Mouse (Mus musculus) liver, embryonic 12.5 days (tissue): ENCODE results near the gene Slc1a1. TPM values are rescaled to one million over a fixed set of nuclear protein-coding genes. Genes with fewer than 3 reads are reported as not detected.

Source experiments
- ATAC-seq: fragments of 200-750 bp; cut with Nextera tagmentation; 2 replicates; pipeline ENCODE4 v1.8.0; 2017; ENCODE audit warnings: moderate number of reproducible peaks, mild to moderate bottlenecking, moderate library complexity
- H3K27ac ChIP-seq: fragments of 300-500 bp; sonication (generic); 2 replicates; pipeline ENCODE4 v1.5.1; 2016; ENCODE audit warnings: mild to moderate bottlenecking
- H3K27me3 ChIP-seq: fragments of 300-500 bp; sonication (generic); replicated peaks from 2 replicates; pipeline ENCODE4 v1.6.1; 2016; ENCODE audit warnings: mild to moderate bottlenecking, moderate library complexity
- H3K36me3 ChIP-seq: fragments of 300-500 bp; sonication (generic); 2 replicates; pipeline ENCODE4 v1.6.1; 2016; ENCODE audit warnings: mild to moderate bottlenecking, moderate library complexity
- H3K4me1 ChIP-seq: fragments of 300-500 bp; sonication (generic); 2 replicates; pipeline ENCODE4 v1.6.1; 2016
- H3K4me2 ChIP-seq: fragments of 300-500 bp; sonication (generic); 2 replicates; pipeline ENCODE4 v1.6.1; 2016; ENCODE audit warnings: mild to moderate bottlenecking, moderate library complexity
- H3K4me3 ChIP-seq: fragments of 300-500 bp; sonication (generic); 2 replicates; pipeline ENCODE4 v1.5.1; 2016; ENCODE audit warnings: mild to moderate bottlenecking, moderate library complexity
- H3K9ac ChIP-seq: fragments of 300-500 bp; sonication (generic); 2 replicates; pipeline ENCODE4 v1.6.1; 2016; ENCODE audit warnings: mild to moderate bottlenecking, moderate library complexity
- H3K9me3 ChIP-seq: fragments of 300-500 bp; sonication (generic); replicated peaks from 2 replicates; pipeline ENCODE4 v1.6.1; 2016; ENCODE audit warnings: mild to moderate bottlenecking, moderate library complexity
- WGBS: fragments of 180-500 bp; shearing (Covaris S2); methylation state at CpG from one replicate; pipeline ENCODE4 v1.1.7; 2016; ENCODE audit not compliant: insufficient replicate concordance; 5-methylcytosine and 5-hydroxymethylcytosine counted together
- polyA plus RNA-seq: library from polyadenylated mRNA; unstranded; fragments of >200 nt; fragmentation: Nextera tagmentation; extraction: Ambion mirVana; gene quantifications from 2 replicates; pipeline ENCODE4 v1.2.1, GENCODE M21; 2016

The Slc1a1 gene
- polyA plus RNA-seq, 1 experiment from 2014 or later, result 0.04 TPM

DNA sequence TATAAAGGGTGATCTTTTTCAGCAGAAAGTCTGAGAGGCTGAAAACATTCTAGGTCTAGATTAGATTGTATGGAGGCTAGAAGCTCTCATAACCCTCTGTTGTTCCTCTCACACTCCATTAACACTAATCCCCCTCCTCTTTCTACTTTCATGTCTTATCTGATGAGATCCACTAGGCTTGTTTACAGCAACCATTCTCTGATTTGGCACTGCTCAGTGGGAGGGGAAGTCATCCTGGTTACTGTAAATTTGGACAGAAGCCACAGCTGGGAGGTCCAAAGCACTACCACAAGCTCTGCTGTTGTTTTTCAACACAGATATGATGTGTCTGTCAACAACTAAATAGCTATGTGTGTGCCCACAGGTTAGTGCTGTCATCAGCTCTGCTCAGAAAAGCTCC is 3.5 kb upstream of the Slc1a1 start:
- H3K27ac ChIP-seq, result no peak overlapping the region
- H3K9me3 ChIP-seq, result no peaks in the 10 kb centered on the region
- no peak for ATAC-seq
- H3K27me3 ChIP-seq, result peaks cover 31% of the 10 kb centered on the region
- H3K4me3 ChIP-seq, result no peak overlapping the region
- no peaks in the 10 kb centered on the region for H3K4me1 ChIP-seq
- no peak overlapping the region for H3K9ac ChIP-seq
- no peaks in the 10 kb centered on the region for H3K36me3 ChIP-seq
- H3K4me2 ChIP-seq, result no peak overlapping the region

DNA sequence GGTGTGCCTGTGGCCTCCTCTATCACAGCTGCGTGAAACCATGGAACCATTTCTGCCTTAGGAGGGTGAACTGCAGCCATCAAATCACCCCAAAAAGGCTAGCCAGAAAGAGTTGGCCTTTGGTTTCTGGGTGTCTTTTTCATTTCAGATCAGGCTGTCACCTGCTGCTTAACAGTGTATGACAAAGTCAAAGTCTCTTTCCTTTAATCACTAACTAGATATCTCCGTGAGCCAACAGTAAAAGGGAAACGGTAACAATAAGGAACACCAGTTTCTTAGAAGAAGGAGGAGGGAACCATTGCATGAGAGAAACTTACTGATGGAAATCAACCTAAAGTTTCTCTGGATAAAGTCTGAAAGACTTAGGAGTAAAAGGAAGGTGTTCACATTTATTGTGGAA is 2.2 kb upstream of the Slc1a1 start:
- Histone ChIP-seq H3K4me1 (no peaks in the 10 kb centered on the region), H3K36me3 (no peaks in the 10 kb centered on the region), H3K9ac (no peak overlapping the region), H3K9me3 (no peaks in the 10 kb centered on the region), H3K4me2 (no peak overlapping the region), H3K27me3 (peaks cover 40% of the 10 kb centered on the region), H3K27ac (no peak overlapping the region), H3K4me3 (no peak overlapping the region)
- no peak for ATAC-seq
- 73% methylated on average over 3 of the region's 3 CpGs for WGBS

DNA sequence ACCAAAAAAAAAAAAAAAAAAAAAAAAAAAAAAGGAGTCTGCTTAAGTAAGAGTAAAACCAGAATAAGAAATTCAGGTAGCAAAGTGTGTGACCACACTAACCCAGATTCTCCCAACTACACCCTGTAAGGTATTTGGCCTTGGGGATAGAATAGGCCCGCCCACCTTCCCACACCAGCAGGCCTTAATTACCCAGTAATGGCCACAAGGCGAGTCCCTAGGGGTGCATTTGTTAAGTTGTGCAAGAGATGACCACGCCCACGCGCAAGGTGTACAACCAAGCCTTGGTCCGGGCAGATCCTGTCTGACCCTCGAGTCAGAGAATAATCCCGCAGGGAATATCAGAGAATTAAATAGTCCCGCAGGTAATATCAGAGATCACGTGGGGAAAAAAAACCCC is 461 bp upstream of the Slc1a1 start:
- H3K27ac ChIP-seq, result no peak overlapping the region
- WGBS, result 12% methylated on average over 10 of the region's 10 CpGs
- ATAC-seq, result no peak

DNA sequence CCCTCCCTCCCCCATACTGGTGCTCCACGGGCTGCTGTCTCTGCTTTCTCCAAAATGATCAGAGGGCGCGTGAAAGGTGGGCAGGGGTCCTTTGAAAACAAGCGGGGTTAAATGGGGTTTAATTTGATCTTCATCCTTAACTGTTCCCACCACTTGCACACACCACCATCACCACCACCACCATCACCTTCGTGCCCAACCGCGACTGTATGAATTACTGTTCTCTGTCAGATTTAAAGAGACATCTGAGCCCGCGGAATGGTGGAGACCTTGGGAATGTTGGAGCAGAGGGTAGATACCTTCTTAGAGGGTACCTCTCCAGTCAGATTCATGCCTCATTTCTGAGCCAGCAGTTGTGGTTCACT is 633 bp downstream of the Slc1a1 start:
- Histone ChIP-seq H3K9me3 (no peaks in the 10 kb centered on the region), H3K4me2 (peak overlapping the region; percentile 71), H3K4me1 (no peaks in the 10 kb centered on the region), H3K27ac (no peak overlapping the region), H3K27me3 (peaks cover 40% of the 10 kb centered on the region), H3K9ac (no peak overlapping the region), H3K4me3 (peak overlapping the region; percentile 44), H3K36me3 (no peaks in the 10 kb centered on the region)
- no peak for ATAC-seq
- 12% methylated on average over 9 of the region's 9 CpGs for WGBS

More for the DNA sequence above, 461 bp upstream of the Slc1a1 start:
- Histone ChIP-seq H3K36me3 (no peaks in the 10 kb centered on the region), H3K4me1 (no peaks in the 10 kb centered on the region), H3K9me3 (no peaks in the 10 kb centered on the region), H3K9ac (no peak overlapping the region), H3K4me3 (peak overlapping the region; percentile 44), H3K4me2 (peak overlapping the region; percentile 71), H3K27me3 (peaks cover 40% of the 10 kb centered on the region)

DNA sequence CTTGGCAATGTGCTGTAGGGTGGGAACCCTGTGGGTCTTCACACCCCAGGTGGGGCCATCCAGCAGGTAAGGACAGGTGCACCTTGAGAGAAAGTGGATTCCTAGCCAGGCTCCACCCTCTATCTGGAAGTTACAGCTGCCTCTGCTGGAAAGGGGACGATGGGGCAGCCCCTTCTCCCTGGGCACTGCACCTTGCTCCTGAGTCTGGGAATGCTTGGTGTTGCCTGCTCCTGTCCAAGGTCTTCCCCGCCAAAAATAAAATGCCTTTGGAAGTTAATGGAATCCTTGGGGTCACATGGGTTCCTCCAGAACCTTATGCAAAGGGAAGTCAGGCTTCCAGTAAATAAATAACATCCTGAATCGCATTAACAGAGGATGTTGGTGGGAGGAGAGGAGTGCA is 1.3 kb downstream of the Slc1a1 start:
- H3K27me3 ChIP-seq, result peaks cover 40% of the 10 kb centered on the region
- H3K4me2 ChIP-seq, result no peak overlapping the region
- H3K9me3 ChIP-seq, result no peaks in the 10 kb centered on the region
- no peak overlapping the region for H3K9ac ChIP-seq
- H3K36me3 ChIP-seq, result no peaks in the 10 kb centered on the region
- ATAC-seq, result no peak
- H3K27ac ChIP-seq, result no peak overlapping the region
- H3K4me3 ChIP-seq, result no peak overlapping the region
- H3K4me1 ChIP-seq, result no peaks in the 10 kb centered on the region
- 40% methylated on average over 3 of the region's 3 CpGs for WGBS

DNA sequence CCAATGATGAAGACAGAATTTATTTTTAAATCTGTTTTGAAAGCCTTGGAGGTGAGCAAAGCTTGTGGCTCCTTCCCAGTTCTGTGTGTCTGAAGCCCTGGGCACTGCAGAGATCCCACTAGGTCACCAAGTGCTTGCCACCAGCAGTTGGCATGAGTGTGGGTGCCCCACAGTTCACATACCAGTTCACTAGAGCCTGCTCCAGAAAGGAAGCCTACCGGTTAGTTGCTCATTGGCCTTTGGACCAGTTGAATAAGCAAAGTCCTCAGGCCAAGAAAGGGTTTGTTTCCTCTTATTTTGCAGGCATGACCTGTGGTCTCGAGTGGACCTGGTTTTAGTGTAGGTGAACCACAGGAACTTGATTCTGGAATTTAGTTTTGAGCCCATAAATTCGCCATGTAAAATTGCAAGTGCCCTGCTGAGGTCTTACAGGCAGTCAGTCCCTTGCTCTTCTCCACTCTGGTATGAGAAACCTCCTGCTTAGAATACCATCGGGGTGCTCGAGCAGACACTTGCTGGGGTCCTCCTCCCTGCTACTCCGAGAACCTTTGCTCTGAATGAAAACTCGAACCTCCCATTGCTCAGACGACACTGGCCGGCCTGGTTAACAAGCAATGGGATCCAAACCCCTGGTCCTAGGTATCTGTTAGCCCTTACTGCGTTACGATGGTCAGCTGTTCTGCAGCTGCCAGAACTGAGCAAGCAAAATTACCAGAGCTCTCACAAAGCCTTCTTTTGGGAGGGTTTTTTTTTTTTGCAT is 2.0 kb downstream of the Slc1a1 start:
- H3K4me2 ChIP-seq, result no peak overlapping the region
- no peaks in the 10 kb centered on the region for H3K9me3 ChIP-seq
- ATAC-seq, result no peak
- no peak overlapping the region for H3K27ac ChIP-seq
- 59% methylated on average over 11 of the region's 11 CpGs for WGBS
- H3K4me3 ChIP-seq, result no peak overlapping the region
- H3K9ac ChIP-seq, result no peak overlapping the region
- no peaks in the 10 kb centered on the region for H3K4me1 ChIP-seq
- no peaks in the 10 kb centered on the region for H3K36me3 ChIP-seq
- H3K27me3 ChIP-seq, result peaks cover 40% of the 10 kb centered on the region

DNA sequence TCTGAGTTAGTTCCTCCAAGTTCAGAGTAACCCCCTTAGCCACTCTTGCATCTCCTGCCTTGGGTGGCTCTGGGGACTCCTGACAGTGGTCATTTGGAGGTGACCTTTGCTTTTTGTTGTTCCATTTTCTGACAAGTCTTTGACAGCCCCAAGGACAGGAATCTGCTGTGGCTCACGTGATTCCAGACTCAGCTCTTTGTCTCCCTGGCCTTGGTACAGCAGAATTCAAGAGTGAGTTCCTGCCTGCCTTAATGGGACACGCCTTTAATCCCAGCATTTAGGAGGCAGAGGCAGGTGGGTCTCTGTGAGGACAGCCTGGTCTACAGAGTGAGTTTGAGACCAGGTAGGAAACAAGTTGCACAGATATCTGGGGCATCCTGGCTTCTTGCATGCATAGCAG is 3.9 kb downstream of the Slc1a1 start:
- Histone ChIP-seq H3K4me2 (no peak overlapping the region), H3K27me3 (peaks cover 33% of the 10 kb centered on the region), H3K9me3 (no peaks in the 10 kb centered on the region), H3K27ac (no peak overlapping the region), H3K4me3 (no peak overlapping the region), H3K4me1 (no peaks in the 10 kb centered on the region), H3K9ac (no peak overlapping the region), H3K36me3 (no peaks in the 10 kb centered on the region)
- WGBS, result 54% methylated on average over 2 of the region's 2 CpGs
- ATAC-seq, result no peak

DNA sequence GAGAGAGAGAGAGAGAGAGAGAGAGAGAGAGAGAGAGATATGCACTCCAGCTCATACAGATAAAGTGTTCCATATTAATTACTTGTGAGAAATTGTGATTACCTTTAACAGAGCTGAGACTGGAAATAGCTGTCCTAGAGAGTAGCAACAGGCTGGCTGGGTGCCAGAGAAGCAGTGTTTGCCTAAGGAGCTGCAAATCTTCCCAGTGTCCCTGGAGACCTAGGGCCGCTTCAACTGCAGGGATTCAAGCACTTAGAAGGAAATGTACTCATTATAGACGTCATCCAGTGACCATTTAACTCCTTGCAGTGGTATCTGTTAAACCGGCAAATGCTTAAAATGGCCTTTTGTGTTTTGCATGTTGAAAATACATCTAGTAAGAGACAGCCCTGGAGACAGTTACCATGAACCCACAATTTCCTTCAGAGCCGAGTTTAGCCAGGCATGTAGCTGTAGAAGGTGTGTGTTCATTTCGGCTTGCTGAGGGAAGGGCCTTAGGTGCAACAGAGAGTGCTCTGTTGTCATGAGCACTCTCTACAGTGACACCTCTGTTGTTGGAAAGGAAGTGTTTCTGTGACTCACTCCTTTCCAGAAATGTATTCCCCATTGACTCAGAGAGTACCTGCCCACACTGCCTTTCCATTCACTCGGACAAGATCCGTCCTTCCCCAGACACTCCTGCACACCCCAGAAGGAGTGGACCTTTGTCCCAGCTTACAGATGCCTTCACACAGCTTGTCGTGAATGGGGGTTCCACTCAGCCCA is 10.3 kb downstream of the Slc1a1 start:
- ATAC-seq, result no peak
- Histone ChIP-seq H3K4me1 (no peaks in the 10 kb centered on the region), H3K27me3 (no peaks in the 10 kb centered on the region), H3K4me2 (no peak overlapping the region), H3K27ac (no peak overlapping the region), H3K4me3 (no peak overlapping the region), H3K36me3 (no peaks in the 10 kb centered on the region), H3K9me3 (no peaks in the 10 kb centered on the region), H3K9ac (no peak overlapping the region)
- WGBS, result 57% methylated on average over 8 of the region's 8 CpGs

DNA sequence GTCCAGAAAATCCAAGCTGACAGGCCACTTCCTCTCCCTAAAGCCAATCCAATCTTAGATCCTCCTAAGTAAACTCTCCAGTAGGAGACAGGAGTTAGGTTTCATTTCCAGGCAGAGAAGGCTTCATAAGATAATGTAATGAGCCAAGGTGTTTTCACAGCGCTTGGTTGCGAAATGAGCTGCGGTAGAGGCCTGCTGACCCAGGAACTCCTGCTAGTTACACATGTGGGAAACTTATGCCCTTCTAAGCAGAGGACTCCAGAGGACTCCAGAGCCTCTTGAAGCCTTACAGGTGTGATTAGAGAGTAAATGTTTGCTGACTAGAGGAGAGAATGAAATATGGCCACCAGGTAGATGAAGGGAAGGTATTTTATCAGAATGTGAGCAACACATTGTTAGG is 15.7 kb downstream of the Slc1a1 start:
- no peaks in the 10 kb centered on the region for H3K4me1 ChIP-seq
- no peak overlapping the region for H3K4me3 ChIP-seq
- H3K27ac ChIP-seq, result no peak overlapping the region
- no peaks in the 10 kb centered on the region for H3K9me3 ChIP-seq
- no peaks in the 10 kb centered on the region for H3K27me3 ChIP-seq
- H3K36me3 ChIP-seq, result no peaks in the 10 kb centered on the region
- H3K4me2 ChIP-seq, result no peak overlapping the region
- H3K9ac ChIP-seq, result no peak overlapping the region
- ATAC-seq, result no peak
- 67% methylated on average over 3 of the region's 3 CpGs for WGBS

DNA sequence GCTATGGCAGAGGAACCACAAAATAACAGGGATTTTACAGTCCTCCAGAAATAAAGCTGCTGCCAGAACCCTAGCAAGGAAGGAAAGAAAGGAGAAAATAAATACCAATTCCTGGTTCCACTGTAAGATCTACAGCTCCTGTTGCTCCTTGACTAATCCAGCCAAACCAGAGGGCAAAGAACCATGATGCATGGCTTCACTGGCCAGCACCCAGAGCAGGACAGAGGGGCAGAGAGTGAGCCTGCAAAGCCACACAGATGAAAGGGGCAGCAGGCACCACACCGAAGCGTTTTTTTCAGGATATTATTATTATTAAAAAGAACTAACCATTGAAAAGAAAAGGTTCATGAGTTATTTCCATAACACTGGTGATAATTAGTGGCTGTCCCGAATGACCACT is 17.2 kb downstream of the Slc1a1 start:
- Histone ChIP-seq H3K9ac (no peak overlapping the region), H3K27me3 (no peaks in the 10 kb centered on the region), H3K9me3 (no peaks in the 10 kb centered on the region), H3K4me2 (no peak overlapping the region), H3K36me3 (no peaks in the 10 kb centered on the region), H3K4me3 (no peak overlapping the region), H3K27ac (no peak overlapping the region), H3K4me1 (no peaks in the 10 kb centered on the region)
- no peak for ATAC-seq
- 60% methylated on average over 3 of the region's 3 CpGs for WGBS

DNA sequence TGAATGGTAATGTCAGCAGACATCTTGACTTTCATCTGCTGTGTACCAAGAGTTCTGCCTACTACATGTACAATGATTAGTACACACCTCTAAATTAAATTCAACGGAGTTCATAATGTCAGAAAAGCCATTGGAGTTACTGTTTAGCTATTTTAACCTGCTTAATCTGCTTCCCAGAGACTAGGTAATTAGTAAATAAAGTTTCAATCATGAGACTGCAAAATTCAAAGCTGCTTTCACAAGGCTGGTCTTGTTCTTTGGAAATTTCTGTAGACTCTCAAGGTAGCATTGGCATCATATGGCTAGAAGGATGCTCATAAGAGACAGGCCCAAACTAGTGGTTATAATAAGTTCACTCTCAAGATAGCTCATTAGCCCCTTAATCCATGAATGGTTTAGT is 20.0 kb downstream of the Slc1a1 start:
- no peaks in the 10 kb centered on the region for H3K9me3 ChIP-seq
- H3K27me3 ChIP-seq, result no peaks in the 10 kb centered on the region
- no peak overlapping the region for H3K9ac ChIP-seq
- no peak overlapping the region for H3K4me2 ChIP-seq
- H3K4me3 ChIP-seq, result no peak overlapping the region
- WGBS, result 46% methylated on average over 1 of the region's 1 CpGs
- no peak for ATAC-seq
- H3K27ac ChIP-seq, result no peak overlapping the region
- no peaks in the 10 kb centered on the region for H3K36me3 ChIP-seq
- H3K4me1 ChIP-seq, result no peaks in the 10 kb centered on the region

DNA sequence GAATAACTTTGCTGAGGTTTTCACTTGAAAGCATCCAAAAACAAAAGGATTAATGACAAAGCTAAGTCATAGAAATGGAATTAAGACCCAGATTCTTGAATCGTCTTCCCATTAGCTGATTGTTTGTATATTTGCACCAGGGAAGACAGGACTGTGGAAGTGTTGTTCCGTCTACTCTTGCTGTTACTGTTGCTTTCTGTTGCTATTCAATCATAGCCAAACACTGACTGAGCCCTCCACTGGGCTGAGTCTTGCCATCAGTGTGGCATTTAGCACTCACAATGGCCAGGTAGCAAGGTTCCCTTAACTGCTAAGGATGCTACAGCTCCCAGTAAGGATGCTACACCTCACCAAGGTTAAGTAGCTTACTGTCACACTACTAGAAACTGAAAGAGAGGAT is 25.4 kb downstream of the Slc1a1 start:
- Histone ChIP-seq H3K4me3 (no peak overlapping the region), H3K4me2 (no peak overlapping the region), H3K9ac (no peak overlapping the region), H3K27ac (no peak overlapping the region), H3K27me3 (no peaks in the 10 kb centered on the region), H3K36me3 (no peaks in the 10 kb centered on the region), H3K9me3 (no peaks in the 10 kb centered on the region), H3K4me1 (no peaks in the 10 kb centered on the region)
- no peak for ATAC-seq
- 64% methylated on average over 2 of the region's 2 CpGs for WGBS
